Mouse (Mus musculus): ENCODE measurements around the gene Hist2h3b. TPM values are rescaled to one million over a fixed set of nuclear protein-coding genes. Genes with fewer than 3 reads are reported as not detected.

The Hist2h3b gene
- polyA plus RNA-seq, 1 experiment from 2014 or later, result 78.4 TPM

GRCm38 (mm10) chr3:96299562-96299961, 31.1 kb downstream of the Hist2h3b start:
- ATAC-seq (ENCODE audit: low read depth), result no peak
- whole genome bisulfite sequencing (ENCODE audit: insufficient replicate concordance), result 76% methylated on average over 2 of the region's 2 CpGs

GRCm38 (mm10) chr3:96300706-96301529, 32.5 kb downstream of the Hist2h3b start:
- Histone ChIP-seq H3K4me1 (ENCODE audit: control insufficient read depth, low read depth, low read length) (no peaks in the 10 kb centered on the region; the same call in 1 of the 2 replicates), H3K4me2 (ENCODE audit: low read depth, low read length) (peak overlapping the region; percentile 36), H3K9me3 (replicated peaks; ENCODE audit: control insufficient read depth, low read length) (no peaks in the 10 kb centered on the region), H3K27me3 (ENCODE audit: control insufficient read depth, insufficient read depth, low read depth, low read length) (no peaks in the 10 kb centered on the region), H3K27ac (ENCODE audit: low read length) (no peak overlapping the region), H3K9ac (ENCODE audit: low read depth, low read length) (no peak overlapping the region), H3K36me3 (ENCODE audit: control insufficient read depth, insufficient read depth) (no peaks in the 10 kb centered on the region), H3K4me3 (ENCODE audit: low read depth, low read length) (peak overlapping the region; percentile 28)
- 48% methylated on average over 26 of the region's 26 CpGs for WGBS (ENCODE audit: insufficient replicate concordance)
- ATAC-seq (ENCODE audit: low read depth), result peak; percentile 32; the same call in 1 of the 2 replicates

More at GRCm38 (mm10) chr3:96299562-96299961, 31.1 kb downstream of the Hist2h3b start:
- Histone ChIP-seq H3K36me3 (ENCODE audit: control insufficient read depth, insufficient read depth) (no peaks in the 10 kb centered on the region), H3K9ac (ENCODE audit: low read depth, low read length) (no peak overlapping the region), H3K4me1 (ENCODE audit: control insufficient read depth, low read depth, low read length) (no peaks in the 10 kb centered on the region; the same call in 1 of the 2 replicates), H3K27ac (ENCODE audit: low read length) (no peak overlapping the region), H3K4me2 (ENCODE audit: low read depth, low read length) (no peak overlapping the region), H3K27me3 (ENCODE audit: control insufficient read depth, insufficient read depth, low read depth, low read length) (no peaks in the 10 kb centered on the region), H3K4me3 (ENCODE audit: low read depth, low read length) (no peak overlapping the region), H3K9me3 (replicated peaks; ENCODE audit: control insufficient read depth, low read length) (no peaks in the 10 kb centered on the region)

- Histone ChIP-seq H3K4me2 (ENCODE audit: low read depth, low read length) (no peak overlapping the region), H3K36me3 (ENCODE audit: control insufficient read depth, insufficient read depth) (no peaks in the 10 kb centered on the region), H3K4me1 (ENCODE audit: control insufficient read depth, low read depth, low read length) (no peaks in the 10 kb centered on the region; the same call in 1 of the 2 replicates), H3K4me3 (ENCODE audit: low read depth, low read length) (no peak overlapping the region), H3K27me3 (ENCODE audit: control insufficient read depth, insufficient read depth, low read depth, low read length) (no peaks in the 10 kb centered on the region), H3K9ac (ENCODE audit: low read depth, low read length) (no peak overlapping the region), H3K27ac (ENCODE audit: low read length) (no peak overlapping the region), H3K9me3 (replicated peaks; ENCODE audit: control insufficient read depth, low read length) (no peaks in the 10 kb centered on the region)
- ATAC-seq (ENCODE audit: low read depth), result no peak
- WGBS (ENCODE audit: insufficient replicate concordance), result 69% methylated on average over 5 of the region's 5 CpGs
Measured at GRCm38 (mm10) chr3:96302076-96302475, 33.6 kb downstream of the Hist2h3b start.

- no peaks in the 10 kb centered on the region for H3K36me3 ChIP-seq (ENCODE audit: control insufficient read depth, insufficient read depth)
- H3K4me1 ChIP-seq (ENCODE audit: control insufficient read depth, low read depth, low read length), result no peaks in the 10 kb centered on the region; the same call in 1 of the 2 replicates
- no peaks in the 10 kb centered on the region for H3K9me3 ChIP-seq (replicated peaks; ENCODE audit: control insufficient read depth, low read length)
- no peak overlapping the region for H3K4me2 ChIP-seq (ENCODE audit: low read depth, low read length)
- no peaks in the 10 kb centered on the region for H3K27me3 ChIP-seq (ENCODE audit: control insufficient read depth, insufficient read depth, low read depth, low read length)
- no peak for ATAC-seq (ENCODE audit: low read depth)
- no peak overlapping the region for H3K27ac ChIP-seq (ENCODE audit: low read length)
- H3K4me3 ChIP-seq (ENCODE audit: low read depth, low read length), result no peak overlapping the region
- no peak overlapping the region for H3K9ac ChIP-seq (ENCODE audit: low read depth, low read length)
- 52% methylated on average over 9 of the region's 9 CpGs for WGBS (ENCODE audit: insufficient replicate concordance)
Measured at GRCm38 (mm10) chr3:96306506-96306905, 38.1 kb downstream of the Hist2h3b start.

- Histone ChIP-seq H3K27ac (ENCODE audit: low read length) (no peak overlapping the region), H3K4me1 (ENCODE audit: control insufficient read depth, low read depth, low read length) (no peaks in the 10 kb centered on the region), H3K4me2 (ENCODE audit: low read depth, low read length) (no peak overlapping the region), H3K9me3 (replicated peaks; ENCODE audit: control insufficient read depth, low read length) (no peaks in the 10 kb centered on the region), H3K9ac (ENCODE audit: low read depth, low read length) (no peak overlapping the region), H3K36me3 (ENCODE audit: control insufficient read depth, insufficient read depth) (no peaks in the 10 kb centered on the region), H3K27me3 (ENCODE audit: control insufficient read depth, insufficient read depth, low read depth, low read length) (no peaks in the 10 kb centered on the region), H3K4me3 (ENCODE audit: low read depth, low read length) (no peak overlapping the region)
- ATAC-seq (ENCODE audit: low read depth), result no peak
- WGBS (ENCODE audit: insufficient replicate concordance), result 47% methylated on average over 3 of the region's 3 CpGs
Measured at GRCm38 (mm10) chr3:96309441-96309840, 41.0 kb downstream of the Hist2h3b start.

GRCm38 (mm10) chr3:96312341-96313098, 44.1 kb downstream of the Hist2h3b start:
- WGBS (ENCODE audit: insufficient replicate concordance), result 53% methylated on average over 8 of the region's 8 CpGs
- ATAC-seq (ENCODE audit: low read depth), result no peak
- H3K27ac ChIP-seq (ENCODE audit: low read length), result no peak overlapping the region

More at GRCm38 (mm10) chr3:96312341-96313098, 44.1 kb downstream of the Hist2h3b start:
- H3K9me3 ChIP-seq (replicated peaks; ENCODE audit: control insufficient read depth, low read length), result no peaks in the 10 kb centered on the region
- no peaks in the 10 kb centered on the region for H3K27me3 ChIP-seq (ENCODE audit: control insufficient read depth, insufficient read depth, low read depth, low read length)
- H3K36me3 ChIP-seq (ENCODE audit: control insufficient read depth, insufficient read depth), result no peaks in the 10 kb centered on the region
- no peaks in the 10 kb centered on the region for H3K4me1 ChIP-seq (ENCODE audit: control insufficient read depth, low read depth, low read length)
- no peak overlapping the region for H3K4me2 ChIP-seq (ENCODE audit: low read depth, low read length)
- no peak overlapping the region for H3K9ac ChIP-seq (ENCODE audit: low read depth, low read length)
- H3K4me3 ChIP-seq (ENCODE audit: low read depth, low read length), result no peak overlapping the region

Small RNAs within 50 kb of the gene (microRNA-seq; reads per million reads assigned to microRNA genes)
- gene Gm44492, result not detected
- not detected for gene Gm47311
- gene Gm47313, result not detected

Other genes with a start within 250 kb of the Hist2h3b start
- gene Vps45, start 210.2 kb upstream of the Hist2h3b start, polyA plus RNA-seq (2015; fragmentation: Nextera tagmentation; extraction: Ambion mirVana), result 11.7 and 12.9 TPM in 2 replicates
- gene Otud7b, start 164.1 kb upstream of the Hist2h3b start, polyA plus RNA-seq (2015; fragmentation: Nextera tagmentation; extraction: Ambion mirVana), result 5.8 and 7.7 TPM in 2 replicates
- gene Mtmr11, start 106.7 kb upstream of the Hist2h3b start, polyA plus RNA-seq (2015; fragmentation: Nextera tagmentation; extraction: Ambion mirVana), result 2.6 and 4.2 TPM in 2 replicates
- 59.4 and 59.6 TPM in 2 replicates for gene Sf3b4, start 96.3 kb upstream of the Hist2h3b start, polyA plus RNA-seq (2015; fragmentation: Nextera tagmentation; extraction: Ambion mirVana)
- gene Sv2a, start 87.5 kb upstream of the Hist2h3b start, polyA plus RNA-seq (2015; fragmentation: Nextera tagmentation; extraction: Ambion mirVana), result 0.12 and 0.13 TPM in 2 replicates
- gene Bola1, start 48.9 kb upstream of the Hist2h3b start, polyA plus RNA-seq (2015; fragmentation: Nextera tagmentation; extraction: Ambion mirVana), result 29.4 and 32.1 TPM in 2 replicates
- gene Hist2h2ab, start 48.8 kb upstream of the Hist2h3b start, polyA plus RNA-seq (2015; fragmentation: Nextera tagmentation; extraction: Ambion mirVana), result 0.73 and 0.95 TPM in 2 replicates
- 11.6 and 16.7 TPM in 2 replicates for gene Hist2h2ac, start 47.8 kb upstream of the Hist2h3b start, polyA plus RNA-seq (2015; fragmentation: Nextera tagmentation; extraction: Ambion mirVana)
- gene Hist2h2be, start 47.5 kb upstream of the Hist2h3b start, polyA plus RNA-seq (2015; fragmentation: Nextera tagmentation; extraction: Ambion mirVana), result 7.2 and 8.7 TPM in 2 replicates
- gene Hist2h3c2, start 29.5 kb upstream of the Hist2h3b start, polyA plus RNA-seq (2015; fragmentation: Nextera tagmentation; extraction: Ambion mirVana), result 9.2 and 9.8 TPM in 2 replicates
- gene Hist2h2aa2, start 28.4 kb upstream of the Hist2h3b start, polyA plus RNA-seq (2015; fragmentation: Nextera tagmentation; extraction: Ambion mirVana), result 77.1 and 92.2 TPM in 2 replicates
- 34.7 and 39.6 TPM in 2 replicates for gene Hist2h2aa1, start 23.2 kb upstream of the Hist2h3b start, polyA plus RNA-seq (2015; fragmentation: Nextera tagmentation; extraction: Ambion mirVana)
- 4.3 and 4.9 TPM in 2 replicates for gene Hist2h3c1, start 22.0 kb upstream of the Hist2h3b start, polyA plus RNA-seq (2015; fragmentation: Nextera tagmentation; extraction: Ambion mirVana)
- 26.6 and 34.9 TPM in 2 replicates for gene Hist2h4, start 5.3 kb upstream of the Hist2h3b start, polyA plus RNA-seq (2015; fragmentation: Nextera tagmentation; extraction: Ambion mirVana)
- gene Hist2h2bb, start 1.1 kb downstream of the Hist2h3b start, polyA plus RNA-seq (2015; fragmentation: Nextera tagmentation; extraction: Ambion mirVana), result 17.9 and 25.9 TPM in 2 replicates
- gene Fcgr1, start 25.3 kb downstream of the Hist2h3b start, polyA plus RNA-seq (2015; fragmentation: Nextera tagmentation; extraction: Ambion mirVana), result 3.8 and 4.5 TPM in 2 replicates
- gene BC107364, start 183.7 kb downstream of the Hist2h3b start, polyA plus RNA-seq (2015; fragmentation: Nextera tagmentation; extraction: Ambion mirVana), result not detected in 2 replicates